Mouse (Mus musculus): ENCODE results near the gene Zfp846. TPM values are rescaled to one million over a fixed set of nuclear protein-coding genes. Genes with fewer than 3 reads are reported as not detected.
A peak's percentile ranks its signal among the peaks of the same experiment; 100 is the strongest.
"Not testable (repeated sequence)": the region's sequence is repeated elsewhere in the genome, so short reads cannot be mapped to it uniquely, and the experiment has no call there.

Zfp846 gene
- total RNA-seq (2021), result 1 to 10 TPM; 6.8 to 8.2 TPM
- long read RNA-seq, experiment 1, full-length matches to known transcripts, result 3 of 4 reads
- long read RNA-seq, experiment 1, partial matches to known transcripts, result 0 of 4 reads
- long read RNA-seq, experiment 1, other reads (novel, unspliced or antisense), result 1 of 4 reads
- long read RNA-seq, experiment 2, full-length matches to known transcripts, result 1 of 2 reads
- long read RNA-seq, experiment 2, partial matches to known transcripts, result 1 of 2 reads
- long read RNA-seq, experiment 2, other reads (novel, unspliced or antisense), result 0 of 2 reads

- intact Hi-C loops (cut with DNase I), result loop anchor here (2.0 kb wide), 1 partner anchor 64 kb away; the partner anchor contains the start of gene Fbxl12
Measured at GRCm38 (mm10) chr9:20581175-20581634, at the start of gene Zfp846. Gene Zfp846, plus strand, starts transcription at chr9:20581291.

GRCm38 (mm10) chr9:20534326-20534926, 46.7 kb upstream of the Zfp846 start:
- intact Hi-C loops (cut with DNase I), result no loop called here

More at GRCm38 (mm10) chr9:20581175-20581634, at the start of gene Zfp846:
- peak; percentile 97 to 98 for DNase-seq

GRCm38 (mm10) chr9:20536598-20536997, 44.5 kb upstream of the Zfp846 start:
- DNase-seq, result no peak
- intact Hi-C loops (cut with DNase I), result no loop called here

More at GRCm38 (mm10) chr9:20534326-20534926, 46.7 kb upstream of the Zfp846 start:
- DNase-seq, result no peak

GRCm38 (mm10) chr9:20543496-20543895, 37.6 kb upstream of the Zfp846 start:
- intact Hi-C loops (cut with DNase I), result loop anchor here (10.0 kb wide), 1 partner anchor 159 kb away; the partner anchor contains the start of gene Zfp560
- no peak for DNase-seq

GRCm38 (mm10) chr9:20544070-20544821, 36.8 kb upstream of the Zfp846 start:
- DNase-seq, result peak; percentile 84 to 87
- intact Hi-C loops (cut with DNase I), result loop anchor here (2.0 to 10.0 kb wide), 2 partner anchors 51 to 159 kb away; partner anchors contain the start of genes Zfp426 and Zfp560

GRCm38 (mm10) chr9:20545151-20545550, 35.9 kb upstream of the Zfp846 start:
- peak; percentile 4 to 25 for DNase-seq
- intact Hi-C loops (cut with DNase I), result loop anchor here (2.0 to 10.0 kb wide), 2 partner anchors 52 to 160 kb away; partner anchors contain the start of genes Zfp426 and Zfp560

- DNase-seq, result peak in 1 of 2 experiments; percentile 5
- intact Hi-C loops (cut with DNase I), result no loop called here
Measured at GRCm38 (mm10) chr9:20551781-20552275, 29.3 kb upstream of the Zfp846 start.

- intact Hi-C loops (cut with DNase I), result no loop called here
- DNase-seq, result no peak
Measured at GRCm38 (mm10) chr9:20552698-20553097, 28.4 kb upstream of the Zfp846 start.

GRCm38 (mm10) chr9:20562177-20562576, 18.9 kb upstream of the Zfp846 start:
- DNase-seq, result no peak
- intact Hi-C loops (cut with DNase I), result no loop called here

- DNase-seq; intact Hi-C loops (cut with DNase I): not testable (repeated sequence)
Measured at GRCm38 (mm10) chr9:20565326-20566030, 15.6 kb upstream of the Zfp846 start.

- no peak for DNase-seq
- intact Hi-C loops (cut with DNase I), result no loop called here
Measured at GRCm38 (mm10) chr9:20571060-20571459, 10.0 kb upstream of the Zfp846 start.

- intact Hi-C loops (cut with DNase I), result no loop called here
- no peak for DNase-seq
Measured at GRCm38 (mm10) chr9:20576591-20576990, 4.5 kb upstream of the Zfp846 start.

- no peak for DNase-seq
- intact Hi-C loops (cut with DNase I), result no loop called here
Measured at GRCm38 (mm10) chr9:20601270-20601669, 20.2 kb downstream of the Zfp846 start.

GRCm38 (mm10) chr9:20606269-20606668, 25.2 kb downstream of the Zfp846 start:
- no peak for DNase-seq
- intact Hi-C loops (cut with DNase I), result no loop called here

GRCm38 (mm10) chr9:20607100-20607974, 26.2 kb downstream of the Zfp846 start:
- intact Hi-C loops (cut with DNase I), result no loop called here
- peak; percentile 84 to 87 for DNase-seq

GRCm38 (mm10) chr9:20609831-20610464, 28.9 kb downstream of the Zfp846 start:
- intact Hi-C loops (cut with DNase I), result no loop called here
- no peak for DNase-seq

- intact Hi-C loops (cut with DNase I), result no loop called here
- no peak for DNase-seq
Measured at GRCm38 (mm10) chr9:20611976-20612375, 30.9 kb downstream of the Zfp846 start.

- intact Hi-C loops (cut with DNase I), result no loop called here
- no peak for DNase-seq
Measured at GRCm38 (mm10) chr9:20616685-20617084, 35.6 kb downstream of the Zfp846 start.

GRCm38 (mm10) chr9:20631332-20631731, 50.2 kb downstream of the Zfp846 start:
- DNase-seq, result no peak
- intact Hi-C loops (cut with DNase I), result no loop called here
